Mouse (Mus musculus) megakaryocyte progenitor cell, adult 5-6 weeks (primary cell): ENCODE data around the gene Clip1. TPM values are rescaled to one million over a fixed set of nuclear protein-coding genes. Genes with fewer than 3 reads are reported as not detected.

ENCODE experiments used
- ATAC-seq: replicated peaks from 2 replicates; pipeline ENCODE4 v1.8.0; 2016; ENCODE audit warnings: mild to moderate bottlenecking, moderate TSS enrichment, inconsistent platforms; ENCODE audit not compliant: poor library complexity
- total RNA-seq, 2 experiments: library from RNA; stranded (forward) in 1 of 2; stranded (reverse) in 1 of 2; fragments of 157-497, 149-512 nt in 1 of 2; fragments of 200-1000 nt in 1 of 2; gene quantifications; 2 replicates each; pipeline versions ENCODE4 v1.2.3 to v1.2.4; 2015 to 2017

The Clip1 gene
- total RNA-seq, 2 experiments from 2014 or later: 46.4 to 72.5 TPM

DNA sequence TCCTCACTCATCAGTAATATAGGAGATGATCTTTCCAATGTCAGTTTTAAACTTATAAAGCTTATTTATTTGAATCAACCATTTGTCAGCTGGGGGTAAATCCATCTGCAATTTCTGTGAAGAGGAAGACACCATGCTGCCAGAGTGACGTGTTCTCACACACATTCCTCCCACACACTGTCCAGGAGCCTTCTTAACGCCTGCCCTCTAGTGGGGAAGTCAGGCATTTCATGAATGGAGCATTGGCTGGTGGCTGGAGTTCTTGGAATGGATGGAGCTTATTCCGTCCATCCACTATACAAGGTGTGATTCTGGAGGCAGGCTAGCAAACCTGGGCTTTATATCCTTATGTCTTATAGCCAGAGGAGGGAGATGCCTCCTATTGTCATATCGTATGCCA is 74.6 kb downstream of the Clip1 start:
- peak; percentile 90 for ATAC-seq

DNA sequence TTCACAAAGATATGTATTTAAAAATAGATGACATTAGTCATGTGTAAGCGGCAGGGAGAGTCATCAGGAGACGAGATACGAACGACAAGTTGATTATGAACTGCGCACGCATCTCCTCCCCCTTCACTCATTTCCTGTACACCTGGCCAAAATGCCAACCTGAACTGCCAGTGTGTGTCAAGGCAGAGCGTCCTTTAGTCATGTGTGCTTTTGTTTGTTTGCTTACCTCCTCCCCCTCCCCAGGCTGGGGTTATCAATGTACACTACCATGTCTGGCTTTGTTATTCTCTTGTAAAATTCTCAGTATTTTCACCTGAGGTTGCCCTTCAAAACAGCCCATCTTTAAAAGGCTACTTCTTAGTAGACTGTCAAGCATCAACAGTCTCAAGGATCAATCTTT is 75.0 kb downstream of the Clip1 start:
- ATAC-seq: no peak

DNA sequence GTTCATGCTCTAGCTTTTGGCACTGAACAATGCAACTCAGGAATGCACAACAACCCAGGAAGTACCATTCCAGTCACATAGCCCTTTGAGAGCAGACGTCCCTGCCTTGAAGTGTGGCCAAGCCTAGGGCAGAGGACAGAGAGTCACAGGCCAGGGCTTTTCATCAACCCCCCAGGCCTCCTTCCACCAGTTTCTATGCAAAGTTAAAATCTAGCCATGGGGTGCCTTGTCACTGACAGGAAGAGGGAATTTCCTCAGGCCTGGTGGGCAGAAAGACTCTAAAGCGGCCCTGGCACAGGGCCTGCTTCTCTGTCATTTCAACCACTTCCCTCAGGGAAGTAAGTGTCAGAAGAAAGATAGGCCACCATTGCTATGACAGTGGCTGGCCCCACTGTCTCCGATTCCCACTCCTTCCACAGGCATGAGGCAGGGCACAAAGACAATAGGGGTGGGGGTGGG is 77.2 kb downstream of the Clip1 start:
- no peak for ATAC-seq

GRCm38 (mm10) chr5:123603496-123603895 is 80.9 kb downstream of the Clip1 start:
- ATAC-seq: no peak

DNA sequence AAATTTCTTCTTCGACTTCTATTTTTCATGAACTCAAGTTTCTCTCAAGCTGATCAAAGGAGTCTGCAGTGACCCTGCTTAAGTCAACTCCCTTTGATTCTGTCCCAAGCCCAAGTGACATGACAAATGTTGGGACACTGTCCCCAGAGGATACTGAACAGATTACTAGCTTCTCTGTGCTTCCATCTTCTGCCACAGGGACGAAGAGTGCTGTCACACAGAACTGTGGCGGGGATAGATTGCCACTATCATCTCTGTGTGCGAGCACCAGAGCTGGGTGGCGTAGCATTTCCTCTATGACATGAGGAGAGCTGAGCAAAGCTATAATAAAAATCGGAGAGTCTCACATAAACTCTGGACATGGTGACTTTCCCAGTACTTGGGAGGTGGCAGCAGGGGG is 82.2 kb downstream of the Clip1 start:
- no peak for ATAC-seq

GRCm38 (mm10) chr5:123599319-123599718 is 85.1 kb downstream of the Clip1 start:
- ATAC-seq: no peak

- no peak for ATAC-seq
Measured at GRCm38 (mm10) chr5:123593622-123594280, 90.7 kb downstream of the Clip1 start.

DNA sequence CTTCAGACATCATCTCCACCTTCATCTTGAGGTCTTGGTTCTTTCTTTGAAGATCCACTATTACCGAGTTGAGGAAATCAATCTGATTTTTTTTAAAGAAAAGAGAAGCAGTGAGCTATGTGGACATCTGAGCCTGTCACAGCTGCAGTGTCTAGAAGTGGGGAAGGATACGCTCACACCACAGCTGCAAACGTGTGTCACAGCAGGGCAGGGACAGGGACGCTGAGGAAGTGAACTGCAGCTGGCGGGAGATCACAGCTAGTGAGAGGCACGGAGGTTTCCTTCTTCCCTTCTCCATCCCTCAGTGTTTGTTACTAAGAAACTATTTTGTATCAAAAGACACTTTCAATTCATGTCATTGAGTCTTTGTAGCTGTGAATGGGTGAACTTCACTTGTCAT is 104.4 kb downstream of the Clip1 start:
- ATAC-seq: peak; percentile 31; the same call in 1 of the 2 replicates

- ATAC-seq: no peak
Measured at GRCm38 (mm10) chr5:123576696-123577095, 107.7 kb downstream of the Clip1 start.

- ATAC-seq: no peak
Measured at GRCm38 (mm10) chr5:123573362-123573761, 111.1 kb downstream of the Clip1 start.

GRCm38 (mm10) chr5:123572357-123573186 is 111.8 kb downstream of the Clip1 start, which contains the start of gene Vps33a:
Gene Vps33a, minus strand, starts transcription at chr5:123573038.
- peak; percentile 97 for ATAC-seq

GRCm38 (mm10) chr5:123561128-123561527 is 123.3 kb downstream of the Clip1 start:
- no peak for ATAC-seq

- no peak for ATAC-seq
Measured at GRCm38 (mm10) chr5:123559588-123559987, 124.8 kb downstream of the Clip1 start.

DNA sequence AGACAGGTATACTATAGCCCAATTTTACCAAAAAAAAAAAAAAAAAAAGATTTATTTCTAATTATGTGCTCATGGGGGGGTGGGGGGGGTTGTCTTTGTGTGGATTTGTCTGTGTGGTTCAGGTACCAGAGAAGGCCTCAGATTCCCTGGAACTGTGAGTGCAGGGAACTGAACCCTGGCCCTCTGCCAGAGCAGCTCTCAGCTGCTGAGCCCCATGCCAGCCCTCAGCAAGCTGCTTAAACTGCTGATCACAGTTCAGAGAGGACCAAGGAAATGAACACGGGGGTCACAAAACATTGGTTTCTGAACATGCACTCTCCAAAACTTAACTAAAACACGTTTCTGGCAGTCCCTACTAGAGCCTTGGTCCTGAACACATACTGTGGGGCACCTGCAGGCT is 128.0 kb downstream of the Clip1 start:
- ATAC-seq: no peak

DNA sequence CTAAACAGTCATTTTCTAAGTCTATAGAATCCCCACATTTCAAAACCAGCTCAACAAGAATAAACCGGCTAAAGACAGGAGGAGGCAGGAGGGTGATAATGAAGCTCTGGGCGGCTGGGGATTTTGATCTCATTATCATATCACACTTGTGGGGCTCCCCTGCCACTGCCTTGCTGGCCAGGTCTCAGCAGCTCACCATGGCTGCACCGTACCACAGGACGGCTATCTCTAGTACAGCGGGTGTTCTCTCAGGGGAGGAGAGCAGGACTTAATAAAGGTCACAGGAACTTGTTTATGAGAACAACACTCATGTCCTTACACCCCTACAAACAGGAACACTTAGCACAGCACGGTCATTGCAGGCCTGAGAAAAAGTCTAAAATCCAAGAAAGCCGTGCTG is 128.7 kb downstream of the Clip1 start:
- ATAC-seq: peak; percentile 86

DNA sequence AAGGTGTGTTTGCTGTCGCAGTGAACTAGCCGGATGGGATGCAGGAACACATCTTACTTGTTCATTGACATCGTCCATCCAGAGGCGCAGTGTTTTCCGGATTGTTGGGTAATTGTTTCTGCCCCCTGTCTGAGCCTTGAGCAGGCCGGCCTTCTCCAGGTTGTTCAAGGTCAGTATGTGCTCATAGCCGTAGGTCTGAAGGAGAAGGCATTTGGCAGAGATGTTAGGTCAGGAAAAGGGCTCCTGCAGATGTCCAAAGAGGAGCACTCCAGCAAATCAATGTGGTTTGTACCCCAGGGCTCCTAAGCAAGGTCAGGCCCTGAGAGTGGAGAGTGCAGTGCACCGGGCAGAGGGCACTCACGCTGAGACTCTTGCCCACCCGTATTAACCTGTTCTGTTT is 150.6 kb downstream of the Clip1 start:
- ATAC-seq: no peak

GRCm38 (mm10) chr5:123530056-123530455 is 154.4 kb downstream of the Clip1 start:
- ATAC-seq: no peak

DNA sequence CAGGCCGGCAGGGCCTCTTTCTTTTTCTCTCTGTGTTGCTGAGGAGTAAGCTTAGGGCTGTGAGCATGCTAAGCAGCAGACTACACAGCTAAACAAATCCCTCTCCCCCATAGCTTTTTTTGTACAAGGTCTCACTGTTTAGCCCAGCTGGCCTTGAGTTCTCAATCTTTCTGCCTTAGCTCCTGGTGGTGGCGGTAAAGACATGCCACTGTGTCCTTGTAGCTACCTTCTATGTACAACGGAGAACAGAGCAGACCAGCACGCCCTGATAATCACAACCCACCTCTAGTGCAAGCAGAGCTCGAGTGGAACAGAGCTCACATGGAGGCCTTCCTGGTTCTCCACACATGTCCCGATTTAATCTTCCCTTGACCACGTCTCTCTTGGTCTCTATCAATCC is 155.8 kb downstream of the Clip1 start:
- no peak for ATAC-seq
